Comparison of ENCODE assay signal across 11 mouse cellular contexts in the genomic region with DNA sequence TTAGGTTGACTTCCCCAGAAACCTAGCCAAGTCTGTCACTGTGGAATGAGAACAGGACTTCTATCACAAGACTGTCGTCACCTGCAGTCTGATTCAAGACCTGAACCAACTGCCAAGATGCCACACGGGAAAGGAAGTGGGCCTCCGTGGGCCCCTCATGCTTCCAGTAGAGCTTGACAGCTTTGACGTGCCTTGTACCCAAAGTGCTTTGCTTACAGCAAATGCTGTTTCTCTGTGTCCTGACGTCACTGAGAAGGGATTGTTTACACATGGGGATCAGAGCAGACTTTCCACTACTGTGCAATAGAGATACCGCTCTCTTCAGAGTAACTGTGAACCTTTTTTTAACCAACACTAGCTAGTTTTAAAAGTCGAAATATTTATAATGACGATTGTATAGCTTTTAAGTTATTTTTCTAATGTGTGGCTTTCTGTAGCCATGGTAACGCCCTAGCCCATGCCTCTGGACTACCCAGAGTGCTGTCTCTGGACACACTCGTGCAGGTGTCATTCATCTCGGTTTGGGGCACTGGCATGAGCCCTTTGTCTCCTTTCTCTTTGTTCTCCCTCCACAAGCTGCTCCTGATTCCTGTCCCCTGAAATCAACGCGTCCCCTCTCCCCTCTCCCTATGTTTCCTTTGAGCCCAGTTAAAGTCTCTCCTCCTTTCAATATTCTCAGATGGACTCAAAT. TPM values are rescaled to one million over a fixed set of nuclear protein-coding genes. Genes with fewer than 3 reads are reported as not detected.
DNase-seq lines count a peak whose midpoint lies in the region; ATAC-seq lines count a peak whose summit lies in the region.
"Had no signal": no experiment of that assay in that cellular context is flagged by ENCODE, and none has a peak within 500 bp of the region (broad histone marks: within the 10 kb centered on the region; RNA-seq: fewer than 3 reads in every experiment).

No protein-coding gene starts in this region.

- no peaks in the 10 kb centered on the region for H3K9me3 ChIP-seq in heart, embryonic 12.5 days (replicated peaks)
- no peaks in the 10 kb centered on the region for H3K9me3 ChIP-seq in midbrain, embryonic 16.5 days (replicated peaks; ENCODE audit: control insufficient read depth, low read length, poor library complexity, severe bottlenecking)
- H3K9me3 ChIP-seq: limb, embryonic 15.5 days; stomach, embryonic 15.5 days had no signal

- H3K36me3 ChIP-seq in heart, embryonic 12.5 days, result peaks cover 22% of the 10 kb centered on the region
- H3K36me3 ChIP-seq in midbrain, embryonic 16.5 days (ENCODE audit: control insufficient read depth, insufficient read depth, low read length), result peaks cover 11% of the 10 kb centered on the region; the same call in 1 of the 2 replicates

- no peak overlapping the region for H3K9ac ChIP-seq in heart, embryonic 12.5 days
- no peak overlapping the region for H3K9ac ChIP-seq in midbrain, embryonic 16.5 days (ENCODE audit: low read depth, low read length)
- H3K9ac ChIP-seq: limb, embryonic 15.5 days; stomach, embryonic 15.5 days had no signal

- peaks cover 18% of the 10 kb centered on the region for H3K4me1 ChIP-seq in heart, embryonic 12.5 days (replicated peaks)
- H3K4me1 ChIP-seq in midbrain, embryonic 16.5 days (ENCODE audit: control insufficient read depth, insufficient read depth, low read length), result peaks cover 6% of the 10 kb centered on the region; the same call in 1 of the 2 replicates
- H3K4me1 ChIP-seq: limb, embryonic 15.5 days; stomach, embryonic 15.5 days had no signal

- no peak overlapping the region for H3K4me3 ChIP-seq in heart, embryonic 12.5 days
- no peak overlapping the region for H3K4me3 ChIP-seq in midbrain, embryonic 16.5 days (ENCODE audit: low read depth, low read length)
- H3K4me3 ChIP-seq: limb, embryonic 15.5 days; stomach, embryonic 15.5 days had no signal

- ATAC-seq in heart, embryonic 12.5 days (ENCODE audit: insufficient number of reproducible peaks, low FRiP score), result 0 out of 2 replicates have a peak, but pooled peaks have one; percentile 51
- peak; percentile 40 for ATAC-seq in activated CD4-positive, CD25-positive, alpha-beta regulatory T cell, adult 4 months
- peak; percentile 74 for ATAC-seq in midbrain, embryonic 16.5 days

- no peak overlapping the region for H3K4me2 ChIP-seq in heart, embryonic 12.5 days
- no peak overlapping the region for H3K4me2 ChIP-seq in midbrain, embryonic 16.5 days (ENCODE audit: low read length)
- H3K4me2 ChIP-seq: limb, embryonic 15.5 days; stomach, embryonic 15.5 days had no signal

- WGBS in heart, embryonic 12.5 days, result 49% methylated on average over 13 of the region's 13 CpGs
- 25% methylated on average over 13 of the region's 13 CpGs for WGBS in midbrain, embryonic 16.5 days

- DNase-seq in heart, adult 9 months (ENCODE audit: low spot score in 2 of 2), result no peak
- peak; percentile 13 for DNase-seq in 416B (ENCODE audit: low read depth)
- no peak for DNase-seq in cerebellum, postnatal 14 days
- DNase-seq in spleen, adult 18-20 months, result no peak
- DNase-seq in right cerebral cortex, postnatal 25 days, result no peak
- DNase-seq: layer of hippocampus, adult 9-11 months had no signal

- no peaks in the 10 kb centered on the region for H3K27me3 ChIP-seq in heart, embryonic 12.5 days (replicated peaks)
- no peaks in the 10 kb centered on the region for H3K27me3 ChIP-seq in midbrain, embryonic 16.5 days (ENCODE audit: control insufficient read depth, insufficient read depth, low read depth, low read length)
- H3K27me3 ChIP-seq: limb, embryonic 15.5 days; stomach, embryonic 15.5 days had no signal

- H3K27ac ChIP-seq in heart, embryonic 12.5 days (ENCODE audit: poor library complexity, severe bottlenecking), result no peak overlapping the region
- H3K27ac ChIP-seq in midbrain, embryonic 16.5 days (ENCODE audit: low read length), result no peak overlapping the region; the same call in 1 of the 2 replicates
- H3K27ac ChIP-seq: limb, embryonic 15.5 days; stomach, embryonic 15.5 days had no signal

RNA-seq across cellular contexts. Expression of a gene that starts 8.7 kb away (rescaled TPM):
- polyA plus RNA-seq in heart, embryonic 12.5 days (2016; fragmentation: Nextera tagmentation; extraction: Ambion mirVana), result 37.3 and 39.4 TPM in 2 replicates
- polyA plus RNA-seq in activated CD4-positive, CD25-positive, alpha-beta regulatory T cell, adult 4 months (2017; shearing (Covaris generic)), result 10 to 100 TPM; 17.3 to 19.2 TPM
- polyA plus RNA-seq in midbrain, embryonic 16.5 days (2015; fragmentation: Nextera tagmentation; extraction: Ambion mirVana), result 64.2 and 71.4 TPM in 2 replicates

RNA-seq across cellular contexts. Expression of a gene that starts 43.9 kb away (rescaled TPM):
- 13.9 and 14.7 TPM in 2 replicates for polyA plus RNA-seq in heart, embryonic 12.5 days (2016; fragmentation: Nextera tagmentation; extraction: Ambion mirVana)
- 1 to 10 TPM in 1 of 2 experiments, under 1 TPM in 1; 0.83 to 1.1 TPM for polyA plus RNA-seq in activated CD4-positive, CD25-positive, alpha-beta regulatory T cell, adult 4 months (2017; shearing (Covaris generic))
- 6.6 and 6.8 TPM in 2 replicates for polyA plus RNA-seq in midbrain, embryonic 16.5 days (2015; fragmentation: Nextera tagmentation; extraction: Ambion mirVana)
